Mouse (Mus musculus): ENCODE results near the gene Hyal1. TPM values are rescaled to one million over a fixed set of nuclear protein-coding genes. Genes with fewer than 3 reads are reported as not detected.
A peak's percentile ranks its signal among the peaks of the same experiment; 100 is the strongest.

Hyal1 gene
- polyA plus RNA-seq, 1 experiment from 2014 or later: 8.3 TPM

DNA sequence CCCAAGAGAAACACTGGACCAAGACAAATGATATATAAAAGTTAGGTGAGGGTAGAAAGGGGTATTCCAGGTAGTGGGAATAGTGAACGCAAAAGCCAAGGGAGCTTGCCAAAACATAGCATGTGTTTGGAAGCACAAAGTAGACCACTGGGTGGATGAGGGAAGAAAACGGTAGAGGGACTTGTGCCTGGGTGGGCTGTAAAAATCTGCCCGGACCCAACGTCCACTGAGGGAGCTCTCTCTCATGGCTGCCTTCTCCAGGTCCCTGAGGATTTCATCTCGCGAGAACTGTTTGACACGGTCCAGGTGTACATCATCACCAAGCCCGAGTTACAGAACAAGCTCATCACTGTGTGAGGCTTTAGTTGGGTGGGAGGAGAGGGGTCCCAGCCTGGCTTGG lies 34.0 kb upstream of the Hyal1 start:
- WGBS: 46% methylated on average over 8 of the region's 8 CpGs
- H3K27ac ChIP-seq: no peak overlapping the region
- peaks cover 31% of the 10 kb centered on the region for H3K36me3 ChIP-seq
- peak overlapping the region; percentile 66 for H3K9ac ChIP-seq
- ATAC-seq (replicated peaks; ENCODE audit: insufficient number of reproducible peaks, insufficient read depth, low FRiP score, low read depth): no peak
- peaks cover 39% of the 10 kb centered on the region for H3K4me1 ChIP-seq (replicated peaks)
- H3K4me3 ChIP-seq: peak overlapping the region; percentile 71
- H3K27me3 ChIP-seq: no peaks in the 10 kb centered on the region
- no peaks in the 10 kb centered on the region for H3K9me3 ChIP-seq (replicated peaks)
- H3K4me2 ChIP-seq: peak overlapping the region; percentile 72

DNA sequence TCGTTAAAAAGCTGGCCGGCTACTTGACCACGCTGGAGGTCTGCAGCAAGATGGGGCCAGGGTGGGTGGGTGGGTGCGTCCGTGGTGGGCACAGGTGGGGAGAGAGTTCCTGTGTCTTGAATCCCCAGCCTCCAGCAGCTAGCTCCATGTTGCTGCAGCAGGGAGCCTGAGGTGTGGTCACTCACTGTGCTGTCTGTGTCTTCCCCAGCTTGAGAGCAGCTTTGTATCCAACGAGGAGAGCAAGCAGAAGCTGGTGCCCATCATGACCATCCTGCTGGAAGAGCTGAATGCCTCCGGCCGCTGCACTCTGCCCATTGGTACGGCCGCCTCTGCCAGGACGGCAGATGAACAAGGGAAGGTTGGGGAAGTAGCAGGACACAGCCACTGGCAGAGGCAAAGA lies 33.4 kb upstream of the Hyal1 start:
- peaks cover 25% of the 10 kb centered on the region for H3K36me3 ChIP-seq
- no peak for ATAC-seq (replicated peaks; ENCODE audit: insufficient number of reproducible peaks, insufficient read depth, low FRiP score, low read depth)
- no peak overlapping the region for H3K4me2 ChIP-seq
- H3K27ac ChIP-seq: no peak overlapping the region
- H3K4me3 ChIP-seq: no peak overlapping the region
- no peaks in the 10 kb centered on the region for H3K9me3 ChIP-seq (replicated peaks)
- H3K27me3 ChIP-seq: no peaks in the 10 kb centered on the region
- H3K4me1 ChIP-seq (replicated peaks): peaks cover 39% of the 10 kb centered on the region
- no peak overlapping the region for H3K9ac ChIP-seq
- WGBS: 78% methylated on average over 11 of the region's 11 CpGs

GRCm38 (mm10) chr9:107544196-107544700 lies 32.5 kb upstream of the Hyal1 start:
- Histone ChIP-seq H3K27ac (no peak overlapping the region), H3K4me3 (no peak overlapping the region), H3K4me1 (replicated peaks) (peaks cover 39% of the 10 kb centered on the region), H3K4me2 (no peak overlapping the region), H3K9me3 (replicated peaks) (no peaks in the 10 kb centered on the region), H3K36me3 (peaks cover 15% of the 10 kb centered on the region; the same call in 1 of the 2 replicates), H3K9ac (no peak overlapping the region), H3K27me3 (peaks cover 6% of the 10 kb centered on the region; the same call in 1 of the 2 replicates)
- WGBS: 92% methylated on average over 17 of the region's 17 CpGs
- no peak for ATAC-seq (replicated peaks; ENCODE audit: insufficient number of reproducible peaks, insufficient read depth, low FRiP score, low read depth)

GRCm38 (mm10) chr9:107544729-107545128 lies 32.0 kb upstream of the Hyal1 start:
- H3K4me1 ChIP-seq (replicated peaks): peaks cover 39% of the 10 kb centered on the region
- H3K36me3 ChIP-seq: peaks cover 11% of the 10 kb centered on the region; the same call in 1 of the 2 replicates
- H3K27ac ChIP-seq: no peak overlapping the region
- H3K4me2 ChIP-seq: no peak overlapping the region
- H3K27me3 ChIP-seq: peaks cover 8% of the 10 kb centered on the region; the same call in 1 of the 2 replicates
- H3K9me3 ChIP-seq (replicated peaks): no peaks in the 10 kb centered on the region
- no peak for ATAC-seq (replicated peaks; ENCODE audit: insufficient number of reproducible peaks, insufficient read depth, low FRiP score, low read depth)
- no peak overlapping the region for H3K4me3 ChIP-seq
- WGBS: 88% methylated on average over 12 of the region's 12 CpGs
- H3K9ac ChIP-seq: no peak overlapping the region

DNA sequence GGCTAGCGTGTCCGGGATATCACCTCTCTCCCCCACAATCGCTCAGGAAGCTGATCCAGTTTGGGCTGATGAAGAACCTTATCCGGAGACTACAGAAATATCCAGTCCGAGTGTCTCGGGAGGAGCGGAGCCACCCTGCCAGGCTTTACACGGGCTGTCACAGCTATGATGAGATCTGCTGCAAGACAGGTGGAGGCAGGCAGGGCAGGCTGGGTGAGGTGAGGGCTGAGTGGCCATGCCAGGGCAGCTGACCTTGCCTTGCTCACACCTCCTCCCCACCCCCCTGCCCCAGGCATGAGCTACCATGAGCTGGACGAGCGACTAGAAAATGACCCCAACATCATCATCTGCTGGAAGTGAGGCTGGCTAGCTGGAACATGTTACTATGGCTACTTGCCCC lies 31.5 kb upstream of the Hyal1 start:
- H3K27ac ChIP-seq: no peak overlapping the region
- H3K27me3 ChIP-seq: peaks cover 11% of the 10 kb centered on the region; the same call in 1 of the 2 replicates
- ATAC-seq (replicated peaks; ENCODE audit: insufficient number of reproducible peaks, insufficient read depth, low FRiP score, low read depth): no peak
- no peak overlapping the region for H3K9ac ChIP-seq
- no peaks in the 10 kb centered on the region for H3K9me3 ChIP-seq (replicated peaks)
- peaks cover 39% of the 10 kb centered on the region for H3K4me1 ChIP-seq (replicated peaks)
- WGBS: 79% methylated on average over 10 of the region's 10 CpGs
- H3K4me3 ChIP-seq: no peak overlapping the region
- peaks cover 8% of the 10 kb centered on the region; the same call in 1 of the 2 replicates for H3K36me3 ChIP-seq
- no peak overlapping the region for H3K4me2 ChIP-seq

GRCm38 (mm10) chr9:107545602-107546001 lies 31.1 kb upstream of the Hyal1 start:
- no peak for ATAC-seq (replicated peaks; ENCODE audit: insufficient number of reproducible peaks, insufficient read depth, low FRiP score, low read depth)
- no peak overlapping the region for H3K4me2 ChIP-seq
- H3K36me3 ChIP-seq: peaks cover 8% of the 10 kb centered on the region; the same call in 1 of the 2 replicates
- peaks cover 14% of the 10 kb centered on the region; the same call in 1 of the 2 replicates for H3K27me3 ChIP-seq
- no peak overlapping the region for H3K27ac ChIP-seq
- 14% methylated on average over 3 of the region's 3 CpGs for WGBS
- H3K9me3 ChIP-seq (replicated peaks): no peaks in the 10 kb centered on the region
- H3K9ac ChIP-seq: no peak overlapping the region
- H3K4me3 ChIP-seq: no peak overlapping the region
- H3K4me1 ChIP-seq (replicated peaks): peaks cover 39% of the 10 kb centered on the region

DNA sequence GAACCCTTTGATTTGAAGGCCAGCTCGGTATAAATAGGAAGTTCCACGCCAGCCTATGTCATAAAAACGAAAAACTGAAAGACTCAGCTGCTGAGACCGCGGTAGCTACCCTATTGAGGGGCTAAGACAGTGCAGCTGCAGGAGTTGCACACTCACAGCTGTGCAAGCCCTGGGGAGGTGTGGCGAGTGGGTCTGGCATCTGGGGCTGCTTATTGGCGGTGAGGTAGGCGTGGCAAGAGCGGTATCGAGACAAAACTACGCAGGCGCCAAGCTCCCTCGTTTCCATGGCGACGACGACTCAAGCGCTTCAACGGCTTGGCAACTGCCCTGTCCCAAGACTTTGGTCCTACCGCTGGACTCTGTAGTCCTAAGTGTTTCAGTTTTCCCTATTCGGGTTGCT lies 29.7 kb upstream of the Hyal1 start, which contains the start of gene Zmynd10:
Zmynd10 (plus strand) TSS at position 273 of the 400 bp plus-strand sequence.
- peak; percentile 33; the same call in 1 of the 2 replicates for ATAC-seq (replicated peaks; ENCODE audit: insufficient number of reproducible peaks, insufficient read depth, low FRiP score, low read depth)
- Histone ChIP-seq H3K36me3 (peaks cover 8% of the 10 kb centered on the region; the same call in 1 of the 2 replicates), H3K4me1 (replicated peaks) (peaks cover 44% of the 10 kb centered on the region), H3K4me2 (peak within 1 kb of the TSS; percentile 58), H3K4me3 (peak within 1 kb of the TSS; percentile 26), H3K9ac (0 out of 2 replicates have a peak within 1 kb of the TSS, but pooled peaks have one; percentile 7), H3K27me3 (peaks cover 18% of the 10 kb centered on the region; the same call in 1 of the 2 replicates), H3K27ac (0 out of 2 replicates have a peak within 1 kb of the TSS, but pooled peaks have one; percentile 11), H3K9me3 (replicated peaks) (no peaks in the 10 kb centered on the region)
- 3% methylated on average over 20 of the region's 20 CpGs for WGBS

- Histone ChIP-seq H3K4me3 (no peak overlapping the region), H3K9ac (no peak overlapping the region), H3K27ac (no peak overlapping the region), H3K4me2 (no peak overlapping the region), H3K27me3 (peaks cover 18% of the 10 kb centered on the region; the same call in 1 of the 2 replicates), H3K36me3 (peaks cover 8% of the 10 kb centered on the region; the same call in 1 of the 2 replicates), H3K9me3 (replicated peaks) (no peaks in the 10 kb centered on the region), H3K4me1 (replicated peaks) (peaks cover 46% of the 10 kb centered on the region)
- no peak for ATAC-seq (replicated peaks; ENCODE audit: insufficient number of reproducible peaks, insufficient read depth, low FRiP score, low read depth)
- 73% methylated on average over 5 of the region's 5 CpGs for WGBS
These were observed 28.8 kb upstream of the Hyal1 start for GRCm38 (mm10) chr9:107547957-107548356.

DNA sequence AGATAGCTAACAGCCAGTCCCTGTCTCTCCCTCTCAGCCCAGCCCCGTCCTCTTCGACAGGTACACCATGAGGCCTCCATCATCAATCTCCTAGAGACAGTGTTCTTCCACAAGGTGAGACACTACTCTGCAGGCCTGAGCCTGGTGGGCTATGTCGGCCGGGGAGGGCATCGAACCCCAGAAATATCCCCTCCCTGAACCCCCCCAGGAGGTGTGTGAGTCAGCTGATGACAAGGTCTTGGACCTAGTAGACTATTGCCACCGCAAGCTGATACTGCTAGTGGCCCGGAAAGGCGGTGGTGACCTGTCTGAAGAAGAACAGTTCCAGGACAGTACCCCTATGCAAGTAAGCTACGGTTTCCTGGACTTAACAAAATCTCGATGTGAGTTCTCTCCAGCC lies 27.9 kb upstream of the Hyal1 start:
- H3K36me3 ChIP-seq: peaks cover 8% of the 10 kb centered on the region; the same call in 1 of the 2 replicates
- peaks cover 52% of the 10 kb centered on the region for H3K4me1 ChIP-seq (replicated peaks)
- no peak overlapping the region for H3K27ac ChIP-seq
- WGBS: 86% methylated on average over 10 of the region's 10 CpGs
- peaks cover 18% of the 10 kb centered on the region; the same call in 1 of the 2 replicates for H3K27me3 ChIP-seq
- H3K4me2 ChIP-seq: no peak overlapping the region
- no peak overlapping the region for H3K9ac ChIP-seq
- ATAC-seq (replicated peaks; ENCODE audit: insufficient number of reproducible peaks, insufficient read depth, low FRiP score, low read depth): no peak
- H3K4me3 ChIP-seq: no peak overlapping the region
- H3K9me3 ChIP-seq (replicated peaks): no peaks in the 10 kb centered on the region

- Histone ChIP-seq H3K9ac (no peak overlapping the region), H3K4me2 (no peak overlapping the region), H3K4me1 (replicated peaks) (peaks cover 54% of the 10 kb centered on the region), H3K27me3 (peaks cover 18% of the 10 kb centered on the region; the same call in 1 of the 2 replicates), H3K4me3 (no peak overlapping the region), H3K27ac (no peak overlapping the region), H3K36me3 (peaks cover 2% of the 10 kb centered on the region; the same call in 1 of the 2 replicates), H3K9me3 (replicated peaks) (no peaks in the 10 kb centered on the region)
- no peak for ATAC-seq (replicated peaks; ENCODE audit: insufficient number of reproducible peaks, insufficient read depth, low FRiP score, low read depth)
- 84% methylated on average over 20 of the region's 20 CpGs for WGBS
These were observed 27.2 kb upstream of the Hyal1 start for GRCm38 (mm10) chr9:107549297-107550074.

DNA sequence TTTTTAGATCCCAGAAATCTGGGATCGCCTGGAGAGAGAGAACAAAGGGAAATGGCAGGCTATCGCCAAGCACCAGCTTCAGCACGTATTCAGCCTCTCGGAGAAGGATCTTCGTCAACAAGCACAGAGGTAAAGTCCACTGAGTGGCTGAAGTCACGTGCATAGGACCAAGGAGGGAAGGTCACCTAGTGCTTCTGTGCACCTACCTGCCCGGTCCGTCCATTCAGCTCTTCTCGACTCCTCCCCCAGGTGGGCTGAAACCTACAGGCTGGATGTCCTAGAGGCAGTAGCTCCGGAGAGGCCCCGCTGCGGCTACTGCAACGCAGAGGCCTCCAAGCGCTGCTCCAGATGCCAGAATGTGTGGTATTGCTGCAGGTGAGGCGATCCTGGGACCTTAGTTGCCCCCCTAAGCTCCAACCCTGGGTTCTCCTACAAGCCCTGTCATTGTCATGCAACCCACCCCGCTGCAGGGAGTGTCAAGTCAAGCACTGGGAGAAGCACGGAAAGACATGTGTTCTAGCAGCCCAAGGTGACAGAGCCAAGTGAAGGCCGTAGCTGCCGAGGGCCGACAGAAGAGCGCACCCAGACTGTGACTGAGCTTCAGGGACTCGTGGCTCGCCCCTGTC lies 26.1 kb upstream of the Hyal1 start:
- peak overlapping the region; percentile 91 for H3K4me2 ChIP-seq
- peaks cover 54% of the 10 kb centered on the region for H3K4me1 ChIP-seq (replicated peaks)
- H3K27ac ChIP-seq: peak overlapping the region; percentile 58; the same call in 1 of the 2 replicates
- ATAC-seq (replicated peaks; ENCODE audit: insufficient number of reproducible peaks, insufficient read depth, low FRiP score, low read depth): no peak
- peaks cover 18% of the 10 kb centered on the region; the same call in 1 of the 2 replicates for H3K27me3 ChIP-seq
- H3K9me3 ChIP-seq (replicated peaks): no peaks in the 10 kb centered on the region
- H3K9ac ChIP-seq: 0 out of 2 replicates have a peak overlapping the region, but pooled peaks have one; percentile 63
- WGBS: 41% methylated on average over 23 of the region's 23 CpGs
- no peaks in the 10 kb centered on the region for H3K36me3 ChIP-seq
- peak overlapping the region; percentile 57 for H3K4me3 ChIP-seq
